Mouse (Mus musculus) cerebellum, adult 9-11 months (tissue): ENCODE measurements at regions not wholly inside any gene's neighbourhood (a gene's known extent, or its start where the extent isn't known, plus 50 kb on each side); places are given as distances from the start of the nearest gene placed in this dataset.

Experiments
- DNase-seq: peaks from one replicate; pipeline ENCODE4 v3.0.0; 2022

DNA sequence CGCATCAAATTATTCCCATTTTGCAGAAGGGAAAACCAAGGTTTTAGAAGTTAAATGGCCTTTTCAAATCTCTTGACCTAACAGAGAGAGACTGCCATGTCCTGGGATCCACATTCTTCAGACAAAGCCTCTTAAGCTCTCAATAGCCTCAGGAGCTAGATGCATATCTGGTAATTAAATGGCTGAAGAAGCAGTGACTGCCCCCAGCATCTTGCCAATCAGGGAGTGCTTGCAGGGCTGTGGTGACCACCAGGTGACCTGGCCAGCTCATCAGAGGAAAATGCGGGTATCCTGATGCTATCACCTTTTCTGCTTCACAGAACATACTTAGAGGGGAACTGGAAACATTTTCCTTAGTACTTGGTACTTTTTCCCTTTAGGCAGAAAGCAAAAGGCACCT, 227.2 kb downstream of the Wdr11 start:
- no peak for DNase-seq

DNA sequence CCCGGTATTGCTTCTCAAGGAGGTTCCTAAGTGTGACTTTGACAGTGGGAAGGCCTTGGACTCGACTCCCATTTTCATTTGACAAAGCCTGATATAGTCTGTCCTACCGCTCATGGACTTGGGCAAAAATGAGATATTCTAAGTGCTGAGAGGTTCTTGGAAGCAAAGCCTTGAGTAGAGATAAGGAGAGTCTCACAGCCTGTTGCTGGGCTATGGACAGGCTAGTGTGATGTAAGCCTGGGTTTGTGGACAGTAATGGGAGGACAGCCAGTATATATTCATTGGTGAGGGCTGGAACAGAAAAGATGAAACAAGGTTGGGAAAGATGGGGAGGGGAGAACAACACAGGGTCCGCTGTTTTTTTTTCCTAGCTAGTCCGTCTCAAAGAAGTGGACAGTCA, 228.0 kb downstream of the Wdr11 start:
- DNase-seq: no peak

DNA sequence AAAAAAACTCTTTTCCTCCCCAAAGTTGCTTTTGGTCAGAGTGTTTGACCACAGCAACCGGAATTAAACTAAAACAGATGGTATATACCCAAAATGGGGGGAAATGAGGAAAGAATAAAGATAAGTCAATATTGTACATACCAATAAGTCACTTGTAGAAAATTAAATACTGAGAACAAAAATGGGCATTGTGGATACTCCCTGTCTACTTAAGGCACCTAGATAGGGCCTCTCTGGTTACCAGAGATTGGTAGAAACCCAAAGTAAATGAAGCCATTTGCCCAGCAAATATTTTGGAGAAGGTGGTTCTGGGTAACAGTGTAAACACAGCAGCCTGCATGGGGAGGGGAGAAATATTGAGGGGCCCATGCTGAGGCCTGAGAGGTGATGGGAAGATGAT, 237.3 kb downstream of the Wdr11 start:
- DNase-seq: no peak

DNA sequence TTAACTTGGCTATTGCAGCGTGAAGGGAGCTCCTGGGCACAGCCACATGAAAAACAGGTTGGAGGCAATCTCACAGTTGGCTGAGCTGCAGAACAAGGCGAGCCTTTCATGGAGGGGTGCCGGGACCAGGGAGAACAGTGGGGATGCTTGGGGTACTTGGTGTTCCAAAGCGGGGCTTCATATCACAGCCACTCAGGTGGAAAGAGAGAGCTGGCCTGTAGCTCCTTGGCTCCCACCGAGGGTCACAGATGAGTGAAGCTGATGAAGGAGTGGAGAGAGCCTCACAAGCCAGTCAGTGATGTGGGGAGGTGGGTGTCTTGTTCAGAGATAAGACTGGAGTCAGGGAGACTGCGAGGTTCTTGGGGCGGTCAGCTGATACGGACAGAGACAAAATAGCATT, 241.2 kb downstream of the Wdr11 start:
- DNase-seq: no peak

DNA sequence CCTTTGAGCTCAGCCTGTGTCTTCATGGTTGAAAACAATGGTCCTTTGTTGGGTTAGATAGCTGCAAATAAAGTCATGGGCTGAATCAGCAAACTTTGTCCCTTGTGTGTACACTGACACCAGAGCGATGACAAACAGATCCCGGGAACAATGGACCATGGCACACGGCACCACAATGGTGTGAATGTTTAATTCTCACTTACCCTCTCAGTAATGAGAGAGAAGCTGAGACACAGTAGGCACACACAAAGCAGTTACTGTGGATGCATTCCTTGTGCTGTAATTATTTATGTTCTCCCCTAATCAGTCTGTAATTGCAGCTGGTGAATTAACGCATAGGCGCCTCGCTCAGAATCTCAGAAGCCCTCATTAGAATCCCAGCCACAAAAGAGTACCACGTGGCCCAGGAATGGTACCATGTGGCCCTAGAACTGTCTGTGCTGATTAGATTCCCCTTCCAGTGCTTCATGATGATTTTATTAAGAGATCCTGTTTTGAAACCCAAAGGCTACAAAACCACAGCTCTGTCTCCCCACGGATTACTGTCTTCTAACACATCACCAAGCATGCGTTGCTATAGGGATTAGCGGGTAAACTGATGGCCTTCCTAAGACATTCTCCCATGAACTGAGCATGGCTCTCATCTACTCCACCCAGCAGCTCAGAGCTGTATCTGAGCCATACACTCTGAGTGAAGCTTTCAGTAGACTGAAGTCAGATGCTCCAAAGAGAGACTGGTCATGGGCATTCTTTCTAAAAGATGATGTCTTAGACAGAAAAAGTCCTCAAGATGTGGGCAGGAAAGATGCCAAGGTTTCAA, 250.8 kb downstream of the Wdr11 start:
- peak; percentile 7 for DNase-seq

DNA sequence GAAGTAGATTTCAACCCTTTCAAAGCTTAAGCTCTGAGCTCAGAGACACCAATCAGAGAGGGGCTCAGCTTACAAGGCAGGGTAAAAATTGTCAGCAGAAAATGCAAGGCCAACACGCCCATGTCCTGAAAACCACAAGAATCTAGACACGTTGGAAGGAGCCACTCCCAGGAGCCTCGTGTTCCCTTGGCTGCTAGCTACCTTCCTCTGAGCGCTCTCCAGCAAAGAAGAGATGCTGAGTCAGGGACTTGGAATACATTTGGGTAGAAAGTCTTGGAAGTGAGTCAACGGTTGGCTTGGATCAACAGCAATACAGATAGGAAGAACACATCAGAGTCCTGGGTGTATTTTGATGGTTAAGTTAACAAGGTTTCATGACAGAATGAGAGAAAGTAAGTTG, 255.5 kb downstream of the Wdr11 start:
- DNase-seq: no peak

DNA sequence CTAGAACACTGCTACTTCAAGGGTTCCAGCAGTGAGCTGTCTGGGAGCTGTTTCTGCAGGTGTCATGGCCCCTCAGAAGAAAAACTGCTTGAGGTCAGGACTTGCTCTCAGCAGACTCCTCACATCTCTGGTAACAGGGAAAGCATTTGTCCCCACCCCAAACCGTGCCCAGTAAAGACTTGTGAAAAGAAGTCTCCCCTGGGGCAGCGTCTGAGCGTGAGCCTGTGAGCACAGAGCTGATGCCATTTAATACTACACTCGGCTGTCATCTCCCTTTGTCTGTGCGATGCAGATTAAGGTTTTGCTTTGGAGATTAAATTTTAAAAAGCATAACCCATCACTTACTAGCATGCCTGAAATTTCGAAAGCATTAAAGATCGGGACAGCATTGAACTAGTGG, 261.9 kb downstream of the Wdr11 start:
- no peak for DNase-seq

DNA sequence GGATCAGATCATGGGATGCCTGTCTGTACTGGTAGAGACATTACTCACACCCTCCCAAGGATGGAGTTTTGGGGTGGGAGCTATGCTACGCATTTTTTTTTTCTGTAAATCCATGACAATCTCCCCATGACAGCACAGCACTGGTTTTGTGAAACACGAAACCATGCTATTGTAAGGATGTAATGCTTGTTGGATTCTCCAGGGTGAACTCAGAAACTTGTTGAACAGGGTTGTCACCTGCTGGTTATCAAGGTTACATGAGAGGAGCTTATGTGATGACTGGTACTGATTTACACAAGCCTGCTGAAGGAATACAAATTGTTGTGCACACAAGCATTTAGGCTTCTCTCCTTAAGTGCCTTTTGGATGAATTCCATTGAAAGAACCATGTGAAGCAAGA, 263.3 kb downstream of the Wdr11 start:
- no peak for DNase-seq

DNA sequence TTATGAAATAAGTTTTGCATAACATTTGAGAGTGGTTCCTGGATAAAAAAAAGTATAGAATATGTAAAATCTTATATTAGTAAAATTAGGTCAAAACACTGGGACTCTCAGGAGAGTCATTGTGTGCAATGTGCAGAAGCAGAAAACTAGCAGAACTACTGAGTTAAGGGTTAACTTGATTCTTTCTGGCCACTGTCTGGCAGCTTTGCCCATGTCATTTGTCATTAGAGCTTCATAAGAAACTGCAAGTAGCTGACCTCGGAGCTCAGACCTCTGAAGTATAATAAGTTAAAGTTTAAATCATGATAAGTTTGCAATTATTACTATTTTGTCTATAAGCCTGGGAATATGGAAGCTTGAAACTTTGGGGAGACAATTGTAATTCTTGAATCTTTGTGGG, 271.3 kb downstream of the Wdr11 start:
- no peak for DNase-seq

DNA sequence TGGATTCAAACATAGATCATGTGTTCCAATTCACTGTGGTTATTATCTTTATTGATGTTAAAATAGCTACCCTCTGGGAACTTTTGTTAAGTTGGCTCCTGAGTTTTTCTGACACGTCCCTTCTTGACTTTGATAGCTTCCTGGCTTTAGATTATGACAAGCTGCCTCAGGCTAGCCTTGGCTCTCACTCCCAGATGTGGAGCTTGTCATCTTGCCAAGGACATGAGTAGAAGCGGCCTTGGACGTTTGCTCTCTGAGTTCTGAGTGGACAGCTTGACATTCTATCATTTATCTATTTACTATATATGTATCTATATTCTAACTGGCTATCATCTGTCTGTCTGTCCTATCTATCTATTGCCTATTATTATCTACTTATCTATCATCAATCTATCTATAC, 273.9 kb downstream of the Wdr11 start:
- DNase-seq: no peak

DNA sequence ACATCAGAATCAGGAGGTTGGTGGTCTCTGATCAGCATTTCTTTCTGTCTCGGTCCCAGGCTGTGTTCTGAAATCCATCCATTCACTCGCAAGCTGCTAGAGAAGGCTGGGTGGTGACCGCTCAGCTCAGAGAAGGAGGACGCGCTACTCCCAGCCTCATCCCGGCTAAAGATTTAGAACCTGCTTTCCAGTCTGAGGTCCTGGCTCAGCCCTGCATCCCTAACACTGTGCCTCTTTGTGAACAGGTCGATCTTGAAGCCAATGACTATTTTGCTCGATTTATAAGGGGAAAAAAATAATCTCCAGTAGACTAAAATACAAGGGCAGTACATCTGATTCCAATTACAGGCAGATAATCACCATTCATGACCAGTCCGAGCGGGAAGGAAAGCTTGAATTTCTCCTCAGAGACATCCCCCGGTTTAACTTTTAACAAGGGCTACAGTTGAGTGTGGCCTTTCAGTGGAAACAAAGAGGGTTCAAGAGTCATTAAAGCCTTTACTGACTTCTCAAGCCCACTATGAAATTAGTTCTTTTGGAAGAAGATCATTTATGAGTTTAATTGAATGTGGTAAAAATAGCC, 280.6 kb downstream of the Wdr11 start:
- DNase-seq: no peak

DNA sequence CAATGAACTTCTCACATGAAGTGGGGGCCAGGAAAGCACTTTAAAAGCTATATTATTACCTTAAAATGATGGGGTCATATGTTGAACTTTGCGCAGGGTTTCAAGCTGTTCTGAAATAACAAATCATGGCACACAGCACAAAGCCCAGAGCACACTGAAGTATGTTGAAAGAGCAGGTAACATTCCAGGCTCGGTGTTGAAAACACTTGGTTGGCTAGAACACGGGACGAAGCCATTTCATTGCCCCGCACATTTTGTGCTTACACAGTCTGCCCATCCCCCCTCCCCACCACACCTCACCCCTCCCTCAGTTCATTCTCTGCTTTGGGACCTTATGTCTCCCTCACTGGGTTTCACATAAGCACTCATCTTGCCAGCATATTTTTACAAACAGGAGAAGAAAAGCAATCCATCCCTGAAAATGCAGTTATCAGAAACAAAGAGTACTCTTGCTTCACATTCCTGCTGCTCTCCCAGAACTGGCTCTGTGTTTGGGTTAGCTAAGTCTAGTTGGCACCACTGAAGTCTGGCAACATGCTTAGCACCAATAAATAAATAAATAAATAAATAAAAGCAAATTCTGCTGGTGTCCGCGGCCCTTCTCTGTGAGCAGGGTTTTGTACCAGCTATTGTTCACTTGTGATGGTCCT, 284.7 kb downstream of the Wdr11 start:
- no peak for DNase-seq

DNA sequence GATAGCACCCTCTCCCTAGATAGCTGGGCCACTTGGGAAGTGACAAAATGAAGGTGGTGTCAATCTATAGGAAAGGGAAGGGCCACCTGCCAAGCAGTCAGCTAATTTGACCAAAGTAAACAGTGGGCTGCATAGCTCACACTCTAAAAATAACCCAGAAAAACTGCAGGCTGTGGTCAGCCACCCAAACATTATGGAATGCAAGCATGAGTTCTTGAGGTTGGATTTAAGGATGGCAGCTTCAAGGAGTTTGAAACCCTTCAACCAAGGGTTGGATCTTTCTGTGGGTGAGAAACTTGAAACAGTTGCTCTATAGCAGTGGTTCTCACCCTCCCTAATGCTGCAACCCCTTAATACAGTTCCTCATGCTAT, 285.2 kb downstream of the Wdr11 start:
- no peak for DNase-seq

DNA sequence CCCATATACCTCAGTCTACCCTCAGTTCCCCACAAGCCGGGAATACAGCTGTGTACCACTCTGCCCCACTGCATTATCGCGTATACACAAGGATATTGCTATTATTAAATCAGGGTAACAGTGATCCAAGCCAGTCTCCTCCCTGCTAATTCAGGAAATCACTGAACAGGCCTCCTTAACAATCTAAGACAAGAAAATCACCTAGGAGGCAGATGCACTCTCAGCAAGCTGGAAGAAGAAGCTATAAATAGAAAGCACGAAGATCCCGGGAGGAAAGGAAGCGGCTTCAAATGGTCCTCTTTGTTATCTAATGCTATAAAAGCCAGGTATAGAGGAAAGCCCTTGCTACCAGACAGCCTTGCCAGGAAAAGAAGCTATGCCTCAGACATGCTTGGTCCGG, 304.6 kb downstream of the Wdr11 start:
- DNase-seq: no peak

DNA sequence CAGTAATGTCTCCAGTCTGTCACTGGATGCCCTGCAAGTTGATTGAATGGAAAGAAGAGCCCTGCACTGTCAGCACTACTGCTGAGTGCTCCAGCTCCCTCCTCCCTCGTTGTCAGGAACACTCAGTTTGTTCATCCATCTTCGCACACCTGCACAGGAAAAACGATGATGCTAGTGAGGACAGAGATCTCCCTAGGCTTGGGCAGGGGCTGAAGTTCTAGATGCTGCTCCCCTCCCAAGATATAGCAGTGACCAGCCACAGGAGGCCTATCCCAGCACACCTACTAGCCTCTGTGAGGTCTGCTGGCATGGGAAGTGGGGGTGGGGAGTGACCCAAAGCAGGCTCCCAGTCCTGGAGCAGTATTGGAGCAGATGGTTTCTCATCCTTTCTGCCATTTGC, 305.8 kb downstream of the Wdr11 start:
- DNase-seq: no peak

DNA sequence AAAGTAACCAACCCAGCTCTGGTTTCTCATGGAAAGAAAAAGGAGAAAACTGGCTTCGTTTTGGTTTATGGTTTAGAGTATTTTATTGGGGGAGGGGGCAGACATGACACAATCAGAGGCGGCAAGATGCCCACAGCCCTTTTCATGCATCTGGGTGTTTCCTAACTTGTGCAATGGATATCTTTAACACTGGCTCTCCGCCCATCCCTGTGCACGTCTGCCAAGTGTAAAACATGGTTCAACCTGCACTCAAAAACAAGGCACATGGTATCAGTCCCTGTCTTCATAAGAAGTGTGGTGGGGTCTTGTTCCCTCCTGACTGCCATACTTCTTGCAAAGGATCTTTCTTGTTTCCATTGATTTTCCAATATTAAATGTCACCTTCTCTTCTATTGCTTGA, 310.6 kb downstream of the Wdr11 start:
- no peak for DNase-seq

DNA sequence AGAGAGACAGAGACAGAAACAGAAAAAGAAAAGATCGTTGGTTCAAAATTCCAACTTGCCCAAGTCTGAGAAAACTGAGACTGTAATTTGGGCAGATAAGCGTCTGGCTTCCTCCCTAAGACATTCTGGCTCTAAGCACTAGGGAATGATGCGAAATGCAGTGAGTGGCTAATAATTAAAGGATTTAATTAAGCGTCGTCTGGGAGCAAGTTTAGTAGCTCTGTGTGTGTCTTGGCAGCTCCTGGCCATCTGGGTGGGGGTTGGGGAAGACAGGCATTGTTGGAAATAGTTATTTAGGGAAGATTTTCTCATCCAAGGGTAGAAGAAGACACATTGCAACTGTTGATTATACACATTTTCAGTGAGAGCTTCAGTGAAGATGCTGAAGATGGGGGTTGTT, 311.5 kb downstream of the Wdr11 start:
- DNase-seq: no peak

DNA sequence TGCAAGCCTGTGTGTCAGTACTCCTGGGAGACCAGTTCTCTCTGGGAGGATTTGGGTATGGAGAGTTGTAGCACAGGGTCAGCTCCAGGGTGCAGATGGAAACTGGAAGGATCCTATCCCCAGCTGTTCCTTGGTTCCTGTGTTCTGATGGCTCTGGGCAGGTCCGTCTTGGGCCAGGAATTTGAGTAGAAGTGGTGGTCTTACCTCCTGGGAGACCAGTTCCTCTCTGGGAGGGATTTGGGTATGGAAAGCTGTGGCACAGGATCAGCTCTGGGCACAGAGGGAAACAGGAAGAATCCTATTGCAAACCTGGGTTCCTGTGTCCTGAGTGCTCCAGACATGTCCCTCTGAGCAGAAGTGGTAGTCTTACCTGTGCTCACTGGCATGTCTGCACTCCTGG, 314.5 kb downstream of the Wdr11 start:
- no peak for DNase-seq

DNA sequence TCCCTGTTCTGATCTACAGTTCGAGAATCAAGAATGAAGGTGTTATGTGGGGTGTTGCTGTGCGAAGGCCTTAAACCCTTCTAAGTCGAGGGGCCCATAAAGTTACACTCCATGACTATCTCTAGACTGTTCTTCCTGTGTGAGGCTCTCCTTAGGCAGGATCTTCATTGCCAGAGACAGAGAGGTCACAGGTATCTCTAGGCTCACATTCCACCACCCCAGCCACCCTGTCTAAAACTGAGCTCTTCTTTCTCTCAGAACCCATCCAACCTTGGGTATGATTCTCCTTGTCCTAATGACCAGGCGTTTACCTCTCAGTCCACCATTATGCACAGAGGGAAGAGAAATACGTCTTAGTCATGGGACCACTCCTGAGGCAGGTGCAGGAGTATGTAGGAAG, 317.2 kb downstream of the Wdr11 start:
- no peak for DNase-seq

DNA sequence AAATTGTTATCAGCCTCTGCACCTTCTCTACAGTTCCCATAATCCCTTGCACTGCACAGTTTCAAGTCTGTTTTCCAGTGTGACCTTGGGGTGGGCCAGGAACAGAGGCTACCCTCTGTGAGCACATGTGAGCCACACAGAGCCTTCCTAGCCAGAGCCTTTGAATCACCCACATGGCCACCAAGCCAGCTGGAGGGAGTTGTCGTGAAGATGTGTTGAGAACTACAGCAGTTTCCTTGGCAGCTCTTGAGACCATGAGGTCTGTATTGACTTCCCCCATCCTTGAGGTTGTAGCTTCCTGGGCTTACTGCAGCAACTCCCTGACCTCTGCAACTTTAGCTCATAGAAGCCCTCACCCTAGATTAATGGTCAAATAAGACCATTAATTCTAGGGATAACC, 318.1 kb downstream of the Wdr11 start:
- DNase-seq: no peak

DNA sequence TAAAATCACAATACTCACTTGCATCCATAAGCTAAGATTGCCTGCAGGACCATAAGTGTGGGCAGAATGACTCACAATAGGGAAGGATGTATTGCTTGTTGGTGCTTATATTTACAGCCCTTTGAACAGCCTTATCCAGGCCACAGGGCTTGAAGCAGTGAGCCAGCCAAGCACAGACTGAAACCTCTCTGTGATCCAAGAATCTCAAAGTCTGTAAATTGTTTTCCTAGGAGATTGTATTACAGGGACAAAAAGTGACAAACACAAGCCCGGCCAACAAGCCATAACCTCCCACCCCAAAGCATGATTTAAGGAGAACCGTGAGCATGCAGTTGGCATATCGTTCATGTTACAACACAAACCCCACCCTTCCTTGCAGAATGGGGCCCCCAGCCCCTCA, 319.2 kb downstream of the Wdr11 start:
- DNase-seq: no peak

DNA sequence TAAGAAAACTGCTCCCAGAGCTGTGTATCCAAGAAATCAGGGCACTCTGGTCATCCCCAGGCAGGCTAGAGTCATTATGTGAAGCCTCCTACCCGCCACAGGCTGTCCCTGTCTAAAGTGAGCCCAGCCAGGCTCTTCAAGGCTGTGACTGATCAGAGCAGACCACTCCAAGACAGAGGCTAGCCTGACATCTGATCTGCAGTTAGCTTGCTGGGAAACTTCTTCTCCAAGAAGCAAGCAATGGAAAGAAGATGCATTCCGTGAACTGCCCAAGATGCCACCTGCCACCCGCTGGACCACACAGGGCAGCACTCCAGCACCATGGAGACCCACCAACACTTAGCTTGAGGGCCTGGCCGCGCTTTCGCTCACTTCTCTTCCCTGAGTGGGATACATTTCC, 323.2 kb downstream of the Wdr11 start:
- no peak for DNase-seq

DNA sequence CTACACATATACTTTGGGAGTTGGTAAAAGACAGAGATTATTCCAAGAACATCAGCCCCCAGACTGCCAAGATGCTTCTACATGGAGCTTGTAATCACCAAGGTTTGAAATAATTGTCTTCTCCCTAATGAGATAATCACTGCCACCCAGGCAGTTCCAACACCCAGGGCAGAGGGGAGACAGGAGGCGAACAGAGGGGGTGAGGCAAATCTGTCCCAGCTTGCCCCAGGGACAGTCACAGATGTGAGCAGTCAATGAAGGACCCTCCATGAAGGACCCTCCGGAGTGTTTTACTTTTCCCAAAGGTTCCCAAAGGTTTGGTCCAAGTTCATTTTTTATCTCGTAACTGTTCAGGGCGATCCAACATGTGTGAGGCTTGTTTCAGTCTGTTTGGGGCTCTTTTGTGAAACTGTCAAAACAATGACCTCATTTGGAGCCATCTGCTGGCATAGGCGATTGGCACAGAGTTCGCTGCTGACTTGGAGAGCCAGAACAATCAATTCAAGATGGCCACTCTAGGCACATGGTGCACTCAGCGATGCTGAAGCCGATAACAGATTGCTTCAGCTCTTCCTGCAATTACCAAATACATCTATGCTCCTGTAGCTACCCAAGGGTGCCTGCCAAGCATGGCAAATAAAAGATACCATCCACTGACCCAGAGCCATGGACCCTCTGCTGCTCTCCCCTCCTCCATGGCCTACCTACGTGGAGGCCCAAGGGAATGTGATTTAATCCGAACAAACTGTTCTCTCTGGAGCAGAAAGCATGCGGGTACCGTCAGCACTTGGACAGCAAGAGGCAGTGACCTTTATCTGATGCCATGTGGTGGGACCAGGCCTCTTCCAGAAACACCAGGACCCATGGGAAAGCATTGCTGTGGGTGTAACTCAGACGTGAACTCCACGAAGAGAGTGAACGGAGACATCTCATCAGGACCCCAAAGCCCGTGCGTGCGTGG, 326.9 kb downstream of the Wdr11 start:
- peak; percentile 70 for DNase-seq
